Mouse (Mus musculus) testis, adult 2 months (tissue): ENCODE data around the gene Tmub2. TPM values are rescaled to one million over a fixed set of nuclear protein-coding genes. Genes with fewer than 3 reads are reported as not detected.

ENCODE experiments used
- H3K27ac ChIP-seq: fragments of 200-500 bp; 2 replicates; pipeline ENCODE4 v1.5.1; 2012; ENCODE audit warnings: low read depth, low read length; ENCODE audit not compliant: control insufficient read depth, insufficient read depth
- H3K27me3 ChIP-seq: fragments of 200-500 bp; 2 replicates; pipeline ENCODE4 v1.6.1; 2012; ENCODE audit warnings: mild to moderate bottlenecking, low read length, moderate library complexity; ENCODE audit not compliant: control insufficient read depth, insufficient read depth
- H3K36me3 ChIP-seq: fragments of 200-500 bp; 2 replicates; pipeline ENCODE4 v1.6.1; 2012; ENCODE audit warnings: mild to moderate bottlenecking, low read length; ENCODE audit not compliant: control insufficient read depth, insufficient read depth
- H3K4me1 ChIP-seq: fragments of 200-500 bp; 2 replicates; pipeline ENCODE4 v1.6.1; 2012; ENCODE audit warnings: low read length; ENCODE audit not compliant: control insufficient read depth, insufficient read depth
- H3K4me3 ChIP-seq: fragments of 200-500 bp; 2 replicates; pipeline ENCODE4 v1.5.1; 2012; ENCODE audit warnings: low read depth, mild to moderate bottlenecking, low read length, moderate library complexity, mixed read lengths; ENCODE audit not compliant: control insufficient read depth
- CTCF ChIP-seq: fragments of 200-500 bp; IDR thresholded peaks from 2 replicates; pipeline ENCODE4 v1.5.1; 2012; ENCODE audit warnings: low read depth, mild to moderate bottlenecking, inconsistent platforms, low read length, moderate library complexity; ENCODE audit not compliant: control insufficient read depth, insufficient read depth, insufficient replicate concordance
- POLR2A ChIP-seq: fragments of 200-500 bp; IDR thresholded peaks from 2 replicates; pipeline ENCODE4 v1.6.1; 2012; ENCODE audit warnings: low read depth, mild to moderate bottlenecking, inconsistent platforms, low read length, moderate library complexity; ENCODE audit not compliant: control insufficient read depth
- polyA plus RNA-seq: library from polyadenylated mRNA; depleted of rRNA; stranded (reverse); fragments of >200 nt; gene quantifications from 2 replicates; pipeline ENCODE4 v1.2.3, GENCODE M21; 2012

Tmub2 gene
- polyA plus RNA-seq, 1 experiment, result 32.6 TPM

DNA sequence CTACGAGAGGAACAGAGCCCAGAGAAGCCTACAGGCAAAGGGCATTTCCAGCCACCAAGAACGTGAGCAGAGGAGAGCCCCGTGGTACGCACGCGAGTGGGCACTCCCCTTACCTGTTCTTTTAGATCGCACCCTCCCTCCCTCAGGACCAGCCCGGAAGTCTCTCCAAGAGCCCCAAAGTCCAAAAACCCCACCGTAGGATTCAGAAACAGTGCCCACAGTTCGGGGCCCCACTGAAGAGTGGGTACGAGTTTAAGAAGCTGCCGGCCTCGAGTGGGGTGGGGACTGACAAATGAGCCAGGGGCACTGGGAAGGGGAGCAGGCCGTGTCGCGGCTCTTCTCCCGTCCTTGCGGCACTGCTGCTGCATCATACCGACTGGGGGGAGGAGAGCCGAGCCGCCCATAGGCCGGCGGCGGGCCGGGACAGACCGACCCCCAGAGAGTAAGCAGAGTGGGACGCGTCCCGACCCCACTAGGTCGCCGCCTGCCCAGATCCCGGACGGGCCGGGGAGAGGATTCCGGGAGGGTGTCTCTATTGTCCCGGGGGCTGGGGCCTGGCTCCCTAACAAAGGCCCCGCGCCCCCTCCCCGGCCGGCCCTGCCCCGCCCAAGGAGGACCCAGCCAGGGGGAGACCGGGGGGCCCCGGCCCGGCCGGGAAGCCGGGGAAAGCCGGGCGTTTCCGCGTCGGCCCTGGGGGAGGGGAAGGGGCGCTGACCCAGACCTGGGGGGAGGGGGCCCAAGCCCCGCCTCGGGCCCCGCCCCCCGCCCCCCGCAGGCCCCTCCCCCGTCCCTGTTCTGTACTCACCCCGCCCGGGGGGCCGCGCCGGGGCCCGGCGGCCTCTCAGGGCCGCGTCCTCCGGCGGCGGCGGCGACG, 11.1 kb downstream of the Tmub2 start:
- Histone ChIP-seq H3K36me3 (peaks cover 2% of the 10 kb centered on the region; the same call in 1 of the 2 replicates), H3K27ac (peak overlapping the region; percentile 88), H3K4me1 (peaks cover 16% of the 10 kb centered on the region), H3K4me3 (peak overlapping the region; percentile 93), H3K27me3 (no peaks in the 10 kb centered on the region)
- TF ChIP-seq POLR2A, result no peak
- no peak for TF ChIP-seq CTCF

DNA sequence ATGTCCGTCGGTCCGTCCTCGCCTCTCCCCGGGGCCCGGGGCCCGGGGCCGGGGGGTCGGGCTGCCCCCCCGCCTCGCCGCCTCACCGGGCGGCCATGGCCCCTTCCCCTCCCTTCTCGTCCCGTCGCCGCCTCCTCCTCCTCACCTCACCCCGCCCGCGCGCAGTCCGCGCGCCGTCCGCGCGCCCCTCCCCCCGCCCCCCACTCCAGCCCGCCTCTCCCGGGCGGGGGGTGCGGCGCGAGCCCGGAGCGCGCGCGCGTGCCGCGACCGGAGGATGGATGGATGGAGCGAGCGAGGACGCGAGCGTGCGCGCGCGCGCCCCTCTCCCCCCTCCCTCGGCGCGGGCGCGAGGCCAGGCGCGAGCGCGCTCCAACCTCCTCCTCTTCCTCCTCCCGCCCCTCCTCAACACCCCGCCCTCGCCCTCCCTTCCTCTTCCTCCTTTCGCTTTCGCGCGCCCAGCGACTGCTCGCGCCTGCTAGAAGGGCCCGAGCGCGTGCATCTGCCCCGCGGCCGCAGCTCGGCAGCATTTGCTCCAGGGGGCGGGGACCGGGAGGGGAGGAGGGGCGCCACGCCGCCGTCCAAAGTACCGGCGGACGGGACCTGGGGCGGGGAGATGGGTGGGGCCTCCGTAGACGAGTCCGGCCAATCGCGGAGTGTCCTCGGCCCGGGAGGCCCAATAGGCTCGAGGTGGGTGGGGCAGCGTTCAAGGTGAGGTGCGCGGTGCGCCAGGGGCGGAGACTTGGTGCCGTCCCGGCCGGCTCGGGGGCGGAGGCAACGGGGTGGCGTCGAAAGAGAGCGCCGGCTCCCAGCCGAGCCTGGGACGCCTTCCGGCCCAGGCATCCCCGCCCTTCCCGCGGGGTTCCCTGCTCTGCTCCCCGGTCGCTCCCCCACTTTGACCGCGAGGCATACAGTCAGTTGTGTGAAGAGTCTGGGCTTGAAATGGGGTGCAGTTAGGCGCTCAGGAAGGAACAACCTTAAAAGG, 12.1 kb downstream of the Tmub2 start, which contains the start of gene Atxn7l3:
Atxn7l3 (minus strand) TSS at position 141 of the 982 bp plus-strand sequence.
- peak within 1 kb of the TSS; percentile 88 for H3K27ac ChIP-seq
- H3K36me3 ChIP-seq, result no peaks in the 10 kb centered on the region; the same call in 1 of the 2 replicates
- H3K4me3 ChIP-seq, result peak within 1 kb of the TSS; percentile 93
- H3K27me3 ChIP-seq, result no peaks in the 10 kb centered on the region
- no peak for TF ChIP-seq CTCF
- TF ChIP-seq POLR2A, result peak; percentile 76
- peaks cover 16% of the 10 kb centered on the region for H3K4me1 ChIP-seq

GRCm38 (mm10) chr11:102297577-102298556, 13.1 kb downstream of the Tmub2 start:
- peak overlapping the region; percentile 75 for H3K4me3 ChIP-seq
- no peak for TF ChIP-seq CTCF
- no peak for TF ChIP-seq POLR2A
- peak overlapping the region; percentile 60 for H3K27ac ChIP-seq
- H3K4me1 ChIP-seq, result peaks cover 16% of the 10 kb centered on the region
- H3K36me3 ChIP-seq, result no peaks in the 10 kb centered on the region
- no peaks in the 10 kb centered on the region for H3K27me3 ChIP-seq

- TF ChIP-seq POLR2A (no peak), CTCF (peak; percentile 18; the same call in 1 of the 2 replicates)
- no peak overlapping the region for H3K27ac ChIP-seq
Observed at GRCm38 (mm10) chr11:102299839-102300238, 15.1 kb downstream of the Tmub2 start.

GRCm38 (mm10) chr11:102304141-102304540, 19.4 kb downstream of the Tmub2 start:
- H3K27ac ChIP-seq, result no peak overlapping the region
- TF ChIP-seq CTCF (no peak), POLR2A (no peak)
- peaks cover 12% of the 10 kb centered on the region for H3K4me1 ChIP-seq
- no peaks in the 10 kb centered on the region for H3K27me3 ChIP-seq
- no peak overlapping the region for H3K4me3 ChIP-seq
- no peaks in the 10 kb centered on the region for H3K36me3 ChIP-seq

More at GRCm38 (mm10) chr11:102299839-102300238, 15.1 kb downstream of the Tmub2 start:
- H3K36me3 ChIP-seq, result no peaks in the 10 kb centered on the region
- H3K4me1 ChIP-seq, result peaks cover 15% of the 10 kb centered on the region
- no peak overlapping the region for H3K4me3 ChIP-seq
- no peaks in the 10 kb centered on the region for H3K27me3 ChIP-seq

- no peaks in the 10 kb centered on the region for H3K36me3 ChIP-seq
- H3K4me3 ChIP-seq, result no peak overlapping the region
- TF ChIP-seq POLR2A (no peak), CTCF (no peak)
- no peaks in the 10 kb centered on the region for H3K27me3 ChIP-seq
- peaks cover 21% of the 10 kb centered on the region for H3K4me1 ChIP-seq
- no peak overlapping the region for H3K27ac ChIP-seq
Observed at GRCm38 (mm10) chr11:102305359-102305758, 20.6 kb downstream of the Tmub2 start.
